Mouse (Mus musculus) olfactory bulb, adult 2 months (tissue): ENCODE measurements around the gene Syngap1.
"Not testable (repeated sequence)": the region's sequence is repeated elsewhere in the genome, so short reads cannot be mapped to it uniquely, and the experiment has no call there.

Source experiments
- CTCF ChIP-seq: fragments of 200-500 bp; IDR thresholded peaks from 2 replicates; pipeline ENCODE4 v1.5.1; 2012; ENCODE audit warnings: low read depth, mild to moderate bottlenecking, low read length, moderate library complexity; ENCODE audit not compliant: insufficient read depth
- POLR2A ChIP-seq: fragments of 200-500 bp; IDR thresholded peaks from 2 replicates; pipeline ENCODE4 v1.6.1; 2012; ENCODE audit warnings: mild to moderate bottlenecking, low read depth, low read length, moderate library complexity; ENCODE audit not compliant: insufficient read depth

GRCm38 (mm10) chr17:26925414-26925813 is 15.6 kb upstream of the Syngap1 start:
- not testable (repeated sequence) for TF ChIP-seq CTCF, POLR2A
